Mouse (Mus musculus): ENCODE measurements around the gene Olfm3.

DNA sequence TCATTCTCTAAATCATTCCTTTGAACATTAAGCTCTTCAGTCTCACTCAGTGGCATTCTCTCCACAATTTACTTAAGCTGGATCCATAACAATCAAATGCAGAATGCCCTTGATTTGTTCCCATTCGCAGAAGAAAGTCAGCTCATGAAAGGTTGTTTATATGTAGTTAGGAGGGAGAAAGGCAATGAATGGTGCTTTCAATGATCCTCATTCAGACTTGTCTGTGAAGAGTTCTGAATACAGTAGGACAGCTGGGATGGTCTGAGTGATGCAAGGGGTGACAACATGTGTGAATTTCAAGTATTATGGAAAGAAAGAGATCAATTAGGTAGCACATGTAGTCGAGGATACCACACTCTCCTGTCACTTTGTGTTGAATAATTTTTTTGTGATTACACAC lies 186.8 kb downstream of the Olfm3 start:
- TF ChIP-seq GATA1 (IDR thresholded peaks at IDR 0.05; ENCODE audit: borderline replicate concordance, low read length) (no peak), FLI1 (IDR thresholded peaks at IDR 0.05; ENCODE audit: low read length) (no peak)
